Mouse (Mus musculus) midbrain, postnatal 0 days (tissue): ENCODE measurements at regions not wholly inside any gene's neighbourhood (a gene's known extent, or its start where the extent isn't known, plus 50 kb on each side); places are given as distances from the start of the nearest gene placed in this dataset.

ENCODE experiments used
- ATAC-seq: fragments of 200-750 bp; cut with Nextera tagmentation; 2 replicates; pipeline ENCODE4 v1.8.0; 2017; ENCODE audit warnings: moderate number of reproducible peaks, mild to moderate bottlenecking, moderate TSS enrichment, moderate library complexity; ENCODE audit not compliant: low FRiP score
- DNase-seq: peaks from one replicate; pipeline ENCODE4 v3.0.0-alpha.2; 2015; ENCODE audit warnings: low spot score
- H3K27ac ChIP-seq: fragments of 300-500 bp; sonication (generic); 2 replicates; pipeline ENCODE4 v1.5.1; 2014; ENCODE audit warnings: low read depth, mild to moderate bottlenecking, low read length, mixed read lengths
- H3K27me3 ChIP-seq: fragments of 300-500 bp; sonication (generic); 2 replicates; pipeline ENCODE4 v1.6.1; 2014; ENCODE audit warnings: low read length, control low read depth, mixed read lengths; ENCODE audit not compliant: insufficient read depth
- H3K36me3 ChIP-seq: fragments of 300-500 bp; sonication (generic); 2 replicates; pipeline ENCODE4 v1.6.1; 2014; ENCODE audit warnings: low read length, control low read depth, mixed read lengths; ENCODE audit not compliant: insufficient read depth
- H3K4me1 ChIP-seq: fragments of 300-500 bp; sonication (generic); 2 replicates; pipeline ENCODE4 v1.6.1; 2014; ENCODE audit warnings: mild to moderate bottlenecking, control low read depth, antibody characterized with exemption, low read length, mixed read lengths; ENCODE audit not compliant: insufficient read depth
- H3K4me2 ChIP-seq: fragments of 300-500 bp; sonication (generic); 2 replicates; pipeline ENCODE4 v1.6.1; 2014; ENCODE audit warnings: low read depth, mild to moderate bottlenecking, low read length, mixed read lengths; ENCODE audit not compliant: poor library complexity, severe bottlenecking
- H3K4me3 ChIP-seq: fragments of 300-500 bp; sonication (generic); 2 replicates; pipeline ENCODE4 v1.5.1; 2014; ENCODE audit warnings: low read depth, mild to moderate bottlenecking, low read length, moderate library complexity
- H3K9ac ChIP-seq: fragments of 300-500 bp; sonication (generic); replicated peaks from 2 replicates; pipeline ENCODE4 v1.6.1; 2014; ENCODE audit warnings: mild to moderate bottlenecking, low read length, moderate library complexity, mixed read lengths; ENCODE audit not compliant: poor library complexity, severe bottlenecking
- H3K9me3 ChIP-seq: fragments of 300-500 bp; sonication (generic); 2 replicates; pipeline ENCODE4 v1.6.1; 2016; ENCODE audit warnings: low read length, control low read depth
- CTCF ChIP-seq: IDR thresholded peaks from 2 replicates; pipeline ENCODE4 v1.5.1; 2016; ENCODE audit warnings: antibody characterized with exemption, mild to moderate bottlenecking
- WGBS: fragments of 180-500 bp; shearing (Covaris S2); extraction: QIAGEN DNeasy Blood & Tissue Kit; methylation state at CpG from one replicate; pipeline ENCODE4 v1.1.7; 2014; 5-methylcytosine and 5-hydroxymethylcytosine counted together

- ATAC-seq = no peak
- no peak for TF ChIP-seq CTCF
- no peak overlapping the region for H3K4me2 ChIP-seq
- H3K4me3 ChIP-seq = no peak overlapping the region
- no peaks in the 10 kb centered on the region for H3K36me3 ChIP-seq
- H3K9me3 ChIP-seq = no peaks in the 10 kb centered on the region
- no peak overlapping the region for H3K9ac ChIP-seq
- H3K27ac ChIP-seq = no peak overlapping the region
- H3K4me1 ChIP-seq = no peaks in the 10 kb centered on the region
- no peaks in the 10 kb centered on the region for H3K27me3 ChIP-seq
- DNase-seq = peak; percentile 45
- 48% methylated on average over 11 of the region's 11 CpGs for whole genome bisulfite sequencing
These were observed 117.4 kb upstream of the Sem1 start for GRCm38 (mm10) chr6:6695742-6696430.

- H3K4me2 ChIP-seq = no peak overlapping the region
- H3K36me3 ChIP-seq = no peaks in the 10 kb centered on the region
- no peaks in the 10 kb centered on the region for H3K4me1 ChIP-seq
- no peak overlapping the region for H3K9ac ChIP-seq
- no peak for TF ChIP-seq CTCF
- H3K4me3 ChIP-seq = no peak overlapping the region
- H3K27ac ChIP-seq = no peak overlapping the region
- no peaks in the 10 kb centered on the region for H3K27me3 ChIP-seq
- H3K9me3 ChIP-seq = no peaks in the 10 kb centered on the region
- 82% methylated on average over 10 of the region's 10 CpGs for WGBS
- no peak for ATAC-seq
- no peak for DNase-seq
These were observed 119.0 kb upstream of the Sem1 start for GRCm38 (mm10) chr6:6697418-6697979.

- ATAC-seq (no peak), DNase-seq (no peak)
- no peak overlapping the region for H3K27ac ChIP-seq
- no peaks in the 10 kb centered on the region for H3K4me1 ChIP-seq
- WGBS = 85% methylated on average over 4 of the region's 4 CpGs
- TF ChIP-seq CTCF = no peak
- no peaks in the 10 kb centered on the region for H3K36me3 ChIP-seq
- H3K4me3 ChIP-seq = no peak overlapping the region
- H3K4me2 ChIP-seq = no peak overlapping the region
- no peaks in the 10 kb centered on the region for H3K27me3 ChIP-seq
- no peaks in the 10 kb centered on the region for H3K9me3 ChIP-seq
- no peak overlapping the region for H3K9ac ChIP-seq
These were observed 128.3 kb upstream of the Sem1 start for GRCm38 (mm10) chr6:6706729-6707128.

GRCm38 (mm10) chr6:6709057-6709456 lies 130.6 kb upstream of the Sem1 start:
- Histone ChIP-seq H3K9ac (no peak overlapping the region), H3K4me3 (no peak overlapping the region), H3K27me3 (no peaks in the 10 kb centered on the region), H3K9me3 (no peaks in the 10 kb centered on the region), H3K36me3 (no peaks in the 10 kb centered on the region), H3K4me1 (no peaks in the 10 kb centered on the region), H3K27ac (no peak overlapping the region), H3K4me2 (no peak overlapping the region)
- ATAC-seq (no peak), DNase-seq (no peak)
- no peak for TF ChIP-seq CTCF
- 54% methylated on average over 3 of the region's 3 CpGs for WGBS

GRCm38 (mm10) chr6:6730259-6730658 lies 132.9 kb upstream of the Dlx6 start:
- Histone ChIP-seq H3K27ac (no peak overlapping the region), H3K9ac (no peak overlapping the region), H3K4me3 (no peak overlapping the region), H3K27me3 (no peaks in the 10 kb centered on the region), H3K36me3 (no peaks in the 10 kb centered on the region), H3K9me3 (no peaks in the 10 kb centered on the region), H3K4me2 (no peak overlapping the region), H3K4me1 (no peaks in the 10 kb centered on the region)
- no peak for DNase-seq
- TF ChIP-seq CTCF = no peak
- WGBS = 85% methylated on average over 3 of the region's 3 CpGs
- no peak for ATAC-seq

- H3K27me3 ChIP-seq = no peaks in the 10 kb centered on the region
- H3K9ac ChIP-seq = no peak overlapping the region
- H3K36me3 ChIP-seq = no peaks in the 10 kb centered on the region
- DNase-seq = no peak
- H3K4me3 ChIP-seq = no peak overlapping the region
- ATAC-seq = no peak
- H3K27ac ChIP-seq = no peak overlapping the region
- no peaks in the 10 kb centered on the region for H3K4me1 ChIP-seq
- no peak overlapping the region for H3K4me2 ChIP-seq
- no peaks in the 10 kb centered on the region for H3K9me3 ChIP-seq
- no peak for TF ChIP-seq CTCF
- 62% methylated on average over 3 of the region's 3 CpGs for WGBS
These were observed 117.7 kb upstream of the Dlx6 start for GRCm38 (mm10) chr6:6745394-6745793.
